Mouse (Mus musculus): ENCODE measurements around the gene Kcnd3. TPM values are rescaled to one million over a fixed set of nuclear protein-coding genes. Genes with fewer than 3 reads are reported as not detected.

Kcnd3 gene
- total RNA-seq, 2 experiments from 2014 or later = 60.0 to 62.0 TPM

GRCm38 (mm10) chr3:105721681-105722201 is 269.6 kb downstream of the Kcnd3 start:
- Histone ChIP-seq H3K4me3 (no peak overlapping the region), H3K27ac (no peak overlapping the region)
- intact Hi-C loops (cut with DNase I) = loop anchor here (10.0 kb wide), 1 partner anchor 647 kb away; no protein-coding TSS in a partner anchor
- no peak for TF ChIP-seq CTCF (IDR thresholded peaks at IDR 0.05)
- DNase-seq (ENCODE audit: extremely low spot score in 1 of 2, low spot score in 2 of 2) = no peak

- H3K4me3 ChIP-seq = no peak overlapping the region
- no peak for TF ChIP-seq CTCF (IDR thresholded peaks at IDR 0.05)
- no peak for DNase-seq (ENCODE audit: extremely low spot score in 1 of 2, low spot score in 2 of 2)
- no peak overlapping the region for H3K27ac ChIP-seq
- intact Hi-C loops (cut with DNase I) = loop anchor here (10.0 kb wide), 1 partner anchor 648 kb away; no protein-coding TSS in a partner anchor
These were observed 270.4 kb downstream of the Kcnd3 start for GRCm38 (mm10) chr3:105722510-105722909.

Other genes starting within 250 kb of the Kcnd3 start
- gene Ddx20, start 235.2 kb downstream of the Kcnd3 start, total RNA-seq (2021) = 10 to 100 TPM; 11.7 to 12.4 TPM